17 mouse cellular contexts compared by ENCODE assay signal in the genomic region with DNA sequence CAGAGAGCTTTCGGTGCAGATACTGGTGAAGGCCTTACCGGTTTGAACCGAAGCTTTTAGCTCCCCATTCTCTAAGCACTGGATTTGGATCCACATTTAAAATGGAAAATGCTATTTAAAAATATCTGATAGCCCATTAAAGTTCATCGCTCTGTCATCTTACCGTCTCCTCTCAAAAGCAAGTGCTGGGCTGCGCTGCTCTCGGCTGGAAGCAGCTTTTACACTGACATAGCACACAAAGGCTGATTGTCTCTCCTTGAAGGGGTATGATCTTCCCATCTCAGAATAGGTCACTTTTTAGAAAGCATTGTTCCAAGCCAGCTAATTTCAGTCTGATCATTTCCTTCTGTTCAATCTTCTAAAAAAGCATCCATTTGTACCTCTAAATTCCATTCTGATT.
"Had no signal": no experiment of that assay in that cellular context is flagged by ENCODE, and none has a peak within 500 bp of the region (broad histone marks: within the 10 kb centered on the region; RNA-seq: fewer than 3 reads in every experiment).

No protein-coding gene starts in this region.

- H3K27ac ChIP-seq: liver, embryonic 12.5 days; liver, embryonic 14.5 days; macrophage; midbrain, embryonic 12.5 days; midbrain, embryonic 15.5 days; neural tube, embryonic 12.5 days; stomach, embryonic 15.5 days; stomach, postnatal 0 days had no signal

- H3K27me3 ChIP-seq: liver, embryonic 12.5 days; megakaryocyte, embryonic 14.5 days; midbrain, embryonic 12.5 days; midbrain, embryonic 15.5 days; neural tube, embryonic 12.5 days; stomach, embryonic 15.5 days had no signal

- H3K4me2 ChIP-seq: liver, embryonic 12.5 days; lung, embryonic 14.5 days; midbrain, embryonic 12.5 days; midbrain, embryonic 15.5 days; neural tube, embryonic 12.5 days; stomach, embryonic 15.5 days had no signal

- H3K9ac ChIP-seq: liver, embryonic 12.5 days; liver, embryonic 14.5 days; lung, embryonic 14.5 days; midbrain, embryonic 12.5 days; midbrain, embryonic 15.5 days; neural tube, embryonic 12.5 days; stomach, embryonic 15.5 days had no signal

- H3K9me3 ChIP-seq: liver, embryonic 12.5 days; megakaryocyte, embryonic 14.5 days; midbrain, embryonic 12.5 days; midbrain, embryonic 15.5 days; neural tube, embryonic 12.5 days; stomach, embryonic 15.5 days had no signal

- ATAC-seq: liver, embryonic 12.5 days; midbrain, embryonic 15.5 days had no signal

- H3K4me3 ChIP-seq: liver, embryonic 12.5 days; megakaryocyte, embryonic 14.5 days; midbrain, embryonic 12.5 days; midbrain, embryonic 15.5 days; neural tube, embryonic 12.5 days; stomach, embryonic 15.5 days had no signal

- H3K36me3 ChIP-seq: liver, embryonic 12.5 days; midbrain, embryonic 12.5 days; midbrain, embryonic 15.5 days; neural tube, embryonic 12.5 days; stomach, embryonic 15.5 days had no signal

- DNase-seq: lung, adult 18-20 months; lung, embryonic 14.5 days; lung, postnatal 14 days; lung, postnatal 36 days; right cerebral cortex, postnatal 14 days; thymus, adult 2 months; thymus, postnatal 25 days; thymus, postnatal 4 days had no signal

- H3K4me1 ChIP-seq: liver, embryonic 12.5 days; megakaryocyte, embryonic 14.5 days; midbrain, embryonic 12.5 days; midbrain, embryonic 15.5 days; neural tube, embryonic 12.5 days; stomach, embryonic 15.5 days had no signal
